Mouse (Mus musculus): Measurements from ENCODE around the gene Otp.

Otp gene

GRCm38 (mm10) chr13:94874039-94874425 is 1.4 kb upstream of the Otp start:
- no peak for DNase-seq (ENCODE audit: low spot score in 2 of 2)

- DNase-seq (ENCODE audit: low spot score in 2 of 2), result no peak
These were observed 576 bp upstream of the Otp start for GRCm38 (mm10) chr13:94874656-94875395.

- DNase-seq (ENCODE audit: low spot score in 2 of 2), result no peak
These were observed 1.1 kb downstream of the Otp start for GRCm38 (mm10) chr13:94876286-94877210.

GRCm38 (mm10) chr13:94877211-94877590 is 1.8 kb downstream of the Otp start:
- DNase-seq (ENCODE audit: low spot score in 2 of 2), result no peak

- DNase-seq (ENCODE audit: low spot score in 2 of 2), result no peak
These were observed 2.8 kb downstream of the Otp start for GRCm38 (mm10) chr13:94877991-94878745.

- no peak for DNase-seq (ENCODE audit: low spot score in 2 of 2)
These were observed 5.8 kb downstream of the Otp start for GRCm38 (mm10) chr13:94881201-94881600.

- DNase-seq (ENCODE audit: low spot score in 2 of 2), result no peak
These were observed 6.8 kb downstream of the Otp start for GRCm38 (mm10) chr13:94882221-94882620.

- DNase-seq (ENCODE audit: low spot score in 2 of 2), result no peak
These were observed 7.3 kb downstream of the Otp start for GRCm38 (mm10) chr13:94882711-94883145.

GRCm38 (mm10) chr13:94883163-94883965 is 8.0 kb downstream of the Otp start:
- no peak for DNase-seq (ENCODE audit: low spot score in 2 of 2)

GRCm38 (mm10) chr13:94883966-94884960 is 8.9 kb downstream of the Otp start:
- no peak for DNase-seq (ENCODE audit: low spot score in 2 of 2)

- DNase-seq (ENCODE audit: low spot score in 2 of 2), result no peak
These were observed 10.2 kb downstream of the Otp start for GRCm38 (mm10) chr13:94885291-94886235.

- DNase-seq (ENCODE audit: low spot score in 2 of 2), result no peak
These were observed 32.4 kb downstream of the Otp start for GRCm38 (mm10) chr13:94907841-94908240.

- no peak for DNase-seq (ENCODE audit: low spot score in 2 of 2)
These were observed 37.6 kb downstream of the Otp start for GRCm38 (mm10) chr13:94912961-94913360.

- DNase-seq (ENCODE audit: low spot score in 2 of 2), result no peak
These were observed 40.3 kb downstream of the Otp start for GRCm38 (mm10) chr13:94915654-94916053.

GRCm38 (mm10) chr13:94928086-94928485 is 52.7 kb downstream of the Otp start:
- no peak for DNase-seq (ENCODE audit: low spot score in 2 of 2)
